ENCODE assay signal across 24 mouse cellular contexts in the genomic region with DNA sequence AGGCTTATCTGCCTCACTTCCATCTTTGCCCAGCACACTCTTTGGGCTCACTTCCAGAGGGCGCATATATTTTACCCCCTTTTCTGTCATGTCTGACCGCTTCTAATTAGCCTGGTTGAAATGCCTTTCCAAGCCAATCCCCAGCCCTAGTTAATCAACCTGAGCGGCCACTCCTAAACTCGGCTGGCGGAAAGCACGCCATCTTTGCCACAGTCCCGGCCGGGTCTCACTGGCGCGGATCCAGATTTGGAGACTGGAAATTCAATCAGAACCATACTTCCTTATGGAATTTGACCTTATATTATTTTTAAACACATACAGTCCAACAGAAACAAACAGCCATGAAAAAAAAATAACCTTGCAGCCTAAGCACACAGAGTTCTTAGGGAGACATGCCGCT.
A peak's percentile ranks its signal among the peaks of the same experiment; 100 is the strongest.
DNase-seq lines count a peak whose midpoint lies in the region; ATAC-seq and TF ChIP-seq lines count a peak whose summit lies in the region.
"Had no signal": no experiment of that assay in that cellular context is flagged by ENCODE, and none has a peak within 500 bp of the region (broad histone marks: within the 10 kb centered on the region; RNA-seq: fewer than 3 reads in every experiment).

No protein-coding gene starts in this region.

- no peak for ATAC-seq in kidney, embryonic 15.5 days (replicated peaks; ENCODE audit: low FRiP score)
- ATAC-seq in lung, embryonic 14.5 days (ENCODE audit: insufficient read depth): no peak
- no peak for ATAC-seq in limb, embryonic 14.5 days (ENCODE audit: low FRiP score, low read depth)
- ATAC-seq: forebrain, postnatal 0 days; hindbrain, embryonic 16.5 days; intestine, embryonic 15.5 days had no signal

- H3K9me3 ChIP-seq in kidney, embryonic 15.5 days (replicated peaks): no peaks in the 10 kb centered on the region
- no peaks in the 10 kb centered on the region for H3K9me3 ChIP-seq in lung, embryonic 14.5 days (ENCODE audit: low read depth, low read length)
- no peaks in the 10 kb centered on the region for H3K9me3 ChIP-seq in limb, embryonic 14.5 days (ENCODE audit: control insufficient read depth, low read length)
- H3K9me3 ChIP-seq: heart, embryonic 15.5 days; intestine, embryonic 15.5 days; limb, embryonic 12.5 days; liver, embryonic 15.5 days; stomach, embryonic 15.5 days had no signal

- 52% methylated on average over 11 of the region's 11 CpGs for WGBS in kidney, embryonic 15.5 days
- WGBS in kidney, adult 2 months: 47% methylated on average over 11 of the region's 11 CpGs
- WGBS in lung, embryonic 14.5 days: 70% methylated on average over 11 of the region's 11 CpGs
- WGBS in limb, embryonic 14.5 days: 52% methylated on average over 11 of the region's 11 CpGs

- 0 out of 2 replicates have a peak overlapping the region, but pooled peaks have one; percentile 0 for H3K4me2 ChIP-seq in kidney, embryonic 15.5 days
- no peak overlapping the region for H3K4me2 ChIP-seq in lung, embryonic 14.5 days
- H3K4me2 ChIP-seq in limb, embryonic 14.5 days (replicated peaks; ENCODE audit: low read depth, low read length, severe bottlenecking): no peak overlapping the region
- H3K4me2 ChIP-seq: heart, embryonic 15.5 days; intestine, embryonic 15.5 days; limb, embryonic 12.5 days; liver, embryonic 15.5 days; midbrain, embryonic 11.5 days; stomach, embryonic 15.5 days had no signal

- peaks cover 20% of the 10 kb centered on the region for H3K4me1 ChIP-seq in kidney, embryonic 15.5 days
- no peaks in the 10 kb centered on the region for H3K4me1 ChIP-seq in kidney, adult 2 months (ENCODE audit: control insufficient read depth, insufficient read depth, low read length)
- H3K4me1 ChIP-seq in lung, embryonic 14.5 days (ENCODE audit: insufficient read depth): no peaks in the 10 kb centered on the region
- no peaks in the 10 kb centered on the region; the same call in 1 of the 2 replicates for H3K4me1 ChIP-seq in limb, embryonic 14.5 days (ENCODE audit: control insufficient read depth, insufficient read depth, low read length)
- H3K4me1 ChIP-seq: heart, embryonic 15.5 days; intestine, embryonic 15.5 days; limb, embryonic 12.5 days; liver, embryonic 15.5 days; stomach, embryonic 15.5 days had no signal

- no peak overlapping the region for H3K9ac ChIP-seq in kidney, embryonic 15.5 days
- no peak overlapping the region for H3K9ac ChIP-seq in lung, embryonic 14.5 days
- no peak overlapping the region for H3K9ac ChIP-seq in limb, embryonic 14.5 days (ENCODE audit: low read depth, low read length, severe bottlenecking)
- H3K9ac ChIP-seq: forebrain, postnatal 0 days; heart, embryonic 15.5 days; intestine, embryonic 15.5 days; limb, embryonic 12.5 days; liver, embryonic 15.5 days; stomach, embryonic 15.5 days had no signal

- no peak for TF ChIP-seq CTCF in kidney, adult 2 months (conservative IDR thresholded peaks at IDR 0.05; ENCODE audit: insufficient read depth, insufficient read length, low read depth, low read length)
- TF ChIP-seq CTCF in lung, embryonic 14.5 days (IDR thresholded peaks at IDR 0.05; ENCODE audit: low read depth): no peak
- no peak for TF ChIP-seq CTCF in brain, embryonic 14.5 days (IDR thresholded peaks at IDR 0.05; ENCODE audit: borderline replicate concordance, extremely low read depth, insufficient read depth, insufficient read length)

- no peak for DNase-seq in kidney, adult 2 months
- peak; percentile 50 for DNase-seq in lung, embryonic 14.5 days
- no peak for DNase-seq in lung, postnatal 36 days
- DNase-seq in brain, embryonic 14.5 days (ENCODE audit: low read depth): peak; percentile 9
- peak; percentile 41 for DNase-seq in limb, embryonic 14.5 days (ENCODE audit: low spot score)
- DNase-seq in urinary bladder, postnatal 36 days (ENCODE audit: low spot score in 2 of 2): no peak
- DNase-seq: adrenal gland, postnatal 14 days; cerebellum, adult 9-10 months; forebrain, postnatal 0 days; gastrocnemius, postnatal 36 days; lung, postnatal 10 days; right cerebral cortex, adult 18-20 months; right cerebral cortex, postnatal 4 days; thymus, adult 2 months; thymus, postnatal 4 days had no signal

- H3K27me3 ChIP-seq in kidney, embryonic 15.5 days: peaks cover 8% of the 10 kb centered on the region; the same call in 1 of the 2 replicates
- H3K27me3 ChIP-seq in kidney, adult 2 months (replicated peaks; ENCODE audit: control insufficient read depth, insufficient read depth, low read length): no peaks in the 10 kb centered on the region
- H3K27me3 ChIP-seq in lung, embryonic 14.5 days (ENCODE audit: insufficient read depth, low read length): no peaks in the 10 kb centered on the region
- H3K27me3 ChIP-seq in limb, embryonic 14.5 days (ENCODE audit: control insufficient read depth, insufficient read depth, low read length): no peaks in the 10 kb centered on the region
- H3K27me3 ChIP-seq: heart, embryonic 15.5 days; intestine, embryonic 15.5 days; limb, embryonic 12.5 days; liver, embryonic 15.5 days; stomach, embryonic 15.5 days had no signal

- H3K4me3 ChIP-seq in kidney, embryonic 15.5 days (replicated peaks): no peak overlapping the region
- no peak overlapping the region for H3K4me3 ChIP-seq in kidney, adult 2 months (ENCODE audit: insufficient read depth, low read depth, low read length)
- no peak overlapping the region for H3K4me3 ChIP-seq in lung, embryonic 14.5 days (ENCODE audit: low read depth, low read length)
- no peak overlapping the region for H3K4me3 ChIP-seq in limb, embryonic 14.5 days (replicated peaks; ENCODE audit: low read length)
- H3K4me3 ChIP-seq: heart, embryonic 15.5 days; intestine, embryonic 15.5 days; layer of hippocampus, adult 2 months; limb, embryonic 12.5 days; liver, embryonic 15.5 days; stomach, embryonic 15.5 days had no signal

- peak overlapping the region; percentile 63; the same call in 1 of the 2 replicates for H3K27ac ChIP-seq in kidney, embryonic 15.5 days
- no peak overlapping the region for H3K27ac ChIP-seq in kidney, adult 2 months (ENCODE audit: insufficient read depth, low read depth, low read length)
- no peak overlapping the region for H3K27ac ChIP-seq in lung, embryonic 14.5 days (ENCODE audit: low read depth)
- H3K27ac ChIP-seq in limb, embryonic 14.5 days (replicated peaks; ENCODE audit: low read depth, low read length): no peak overlapping the region; the same call in 1 of the 2 replicates
- H3K27ac ChIP-seq: heart, embryonic 15.5 days; intestine, embryonic 15.5 days; layer of hippocampus, adult 2 months; limb, embryonic 12.5 days; liver, embryonic 15.5 days; stomach, embryonic 15.5 days had no signal

- H3K36me3 ChIP-seq in kidney, embryonic 15.5 days: no peaks in the 10 kb centered on the region
- no peaks in the 10 kb centered on the region for H3K36me3 ChIP-seq in kidney, adult 2 months (ENCODE audit: control insufficient read depth, insufficient read depth, low read length)
- H3K36me3 ChIP-seq in lung, embryonic 14.5 days (ENCODE audit: insufficient read depth): no peaks in the 10 kb centered on the region
- H3K36me3 ChIP-seq in limb, embryonic 14.5 days (ENCODE audit: control insufficient read depth, insufficient read depth, low read length): no peaks in the 10 kb centered on the region
- H3K36me3 ChIP-seq: heart, embryonic 15.5 days; intestine, embryonic 15.5 days; limb, embryonic 12.5 days; liver, embryonic 15.5 days; stomach, embryonic 15.5 days had no signal

- TF ChIP-seq POLR2A in kidney, adult 2 months (IDR thresholded peaks at IDR 0.05; ENCODE audit: low read depth, low read length): no peak
- no peak for TF ChIP-seq POLR2A in brain, embryonic 14.5 days (IDR thresholded peaks at IDR 0.05; ENCODE audit: borderline replicate concordance, extremely low read depth, insufficient read depth, insufficient read length, poor library complexity, severe bottlenecking)
- TF ChIP-seq POLR2A in limb, embryonic 14.5 days (IDR thresholded peaks at IDR 0.05; ENCODE audit: borderline replicate concordance, extremely low read depth, insufficient read depth, insufficient read length): no peak

Comparison
In these comparisons a context has a peak if more than half of its experiments do, and no peak if none do; other contexts are left out.
1. DNase-seq: peak in lung, embryonic 14.5 days (single experiment), brain, embryonic 14.5 days (single experiment) and limb, embryonic 14.5 days (single experiment); none in kidney, adult 2 months (single experiment), lung, postnatal 36 days (single experiment) and urinary bladder, postnatal 36 days (0 of 2).